Mouse (Mus musculus): Measurements from ENCODE around the gene Itgb5. TPM values are rescaled to one million over a fixed set of nuclear protein-coding genes. Genes with fewer than 3 reads are reported as not detected.

Itgb5 gene
- polyA plus RNA-seq, 1 experiment from 2014 or later = 120 TPM

DNA sequence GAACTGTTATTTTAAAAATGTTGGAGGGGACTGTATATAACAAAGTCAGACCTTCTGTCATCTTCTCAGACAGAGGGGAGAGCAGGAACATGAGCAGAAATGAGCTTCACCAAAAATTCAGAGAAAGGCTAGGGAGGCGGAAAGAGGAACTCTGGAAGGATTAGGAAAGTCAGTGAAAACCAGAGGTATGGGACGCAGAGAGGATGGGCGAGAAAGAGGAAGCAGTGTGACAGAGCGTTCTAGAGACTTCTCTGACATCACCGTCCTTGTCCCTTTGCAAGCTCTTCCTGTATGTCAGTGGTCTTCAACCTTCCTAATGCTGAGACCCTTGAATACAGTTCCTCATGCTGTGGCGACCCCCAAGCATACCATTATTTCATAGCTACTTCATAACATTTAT, 155.9 kb downstream of the Itgb5 start:
- Histone ChIP-seq H3K9ac (no peak overlapping the region), H3K4me1 (no peaks in the 10 kb centered on the region), H3K4me3 (no peak overlapping the region), H3K4me2 (replicated peaks) (no peak overlapping the region), H3K36me3 (no peaks in the 10 kb centered on the region), H3K9me3 (no peaks in the 10 kb centered on the region), H3K27ac (no peak overlapping the region), H3K27me3 (no peaks in the 10 kb centered on the region)
- no peak for ATAC-seq (ENCODE audit: insufficient number of reproducible peaks, insufficient read depth, low FRiP score, low TSS enrichment)
- 91% methylated on average over 6 of the region's 6 CpGs for WGBS

DNA sequence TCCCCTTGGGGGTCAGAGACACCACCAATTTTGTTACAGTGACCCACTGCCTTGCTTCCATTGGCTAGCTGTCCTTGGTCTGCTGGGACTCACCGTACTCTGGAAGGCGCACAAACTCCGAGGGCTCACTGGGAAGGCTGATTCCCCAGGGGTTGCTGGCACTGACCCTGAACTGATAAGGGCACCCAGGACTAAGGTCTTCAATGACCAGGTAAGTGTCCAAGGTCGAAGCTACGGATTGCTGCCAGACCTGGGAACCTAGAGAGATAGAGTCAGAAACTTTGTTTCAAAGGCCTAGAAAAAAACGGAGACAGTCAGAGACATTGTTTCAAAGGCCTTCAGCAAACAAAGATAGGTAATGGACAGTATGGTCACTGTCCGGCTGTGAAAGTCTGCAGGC, 157.5 kb downstream of the Itgb5 start:
- Histone ChIP-seq H3K9ac (no peak overlapping the region), H3K36me3 (no peaks in the 10 kb centered on the region), H3K9me3 (no peaks in the 10 kb centered on the region), H3K27ac (no peak overlapping the region), H3K27me3 (no peaks in the 10 kb centered on the region), H3K4me2 (replicated peaks) (no peak overlapping the region), H3K4me3 (no peak overlapping the region), H3K4me1 (no peaks in the 10 kb centered on the region)
- WGBS = 83% methylated on average over 7 of the region's 7 CpGs
- no peak for ATAC-seq (ENCODE audit: insufficient number of reproducible peaks, insufficient read depth, low FRiP score, low TSS enrichment)

DNA sequence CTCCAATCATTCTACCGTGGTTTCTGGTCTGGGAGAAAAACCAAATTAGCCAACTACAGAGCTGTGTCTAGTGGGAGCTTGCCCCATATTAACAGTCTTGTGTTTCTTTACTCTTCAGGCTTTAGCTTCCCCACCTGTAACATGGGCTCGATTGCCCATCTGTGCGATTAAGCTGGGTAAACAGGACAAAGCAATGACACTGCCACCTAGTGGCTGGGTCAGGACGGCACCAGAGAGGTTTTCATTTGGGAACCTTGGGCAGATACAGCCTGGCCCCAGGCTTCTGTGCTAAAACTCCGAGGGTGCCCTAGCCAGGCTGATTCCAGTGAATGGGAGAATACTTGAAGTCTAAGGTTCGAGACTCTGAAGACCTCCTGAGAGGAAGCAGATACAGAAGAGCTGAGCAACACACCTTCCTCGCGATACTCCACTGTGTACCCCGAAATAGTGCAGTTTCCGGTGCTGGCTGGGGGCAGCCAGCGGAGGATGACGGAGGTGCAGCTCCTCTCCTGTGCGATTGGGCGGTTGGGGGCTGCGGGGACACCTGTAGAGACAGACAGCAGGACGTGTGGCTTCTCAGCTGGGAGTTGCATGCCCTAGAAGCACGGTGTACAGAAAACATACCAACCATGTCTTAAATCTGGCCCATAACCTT, 159.0 kb downstream of the Itgb5 start:
- no peaks in the 10 kb centered on the region for H3K9me3 ChIP-seq
- no peaks in the 10 kb centered on the region for H3K4me1 ChIP-seq
- ATAC-seq (ENCODE audit: insufficient number of reproducible peaks, insufficient read depth, low FRiP score, low TSS enrichment) = no peak
- H3K36me3 ChIP-seq = no peaks in the 10 kb centered on the region
- no peak overlapping the region for H3K4me2 ChIP-seq (replicated peaks)
- H3K4me3 ChIP-seq = no peak overlapping the region
- H3K27me3 ChIP-seq = no peaks in the 10 kb centered on the region
- H3K9ac ChIP-seq = no peak overlapping the region
- H3K27ac ChIP-seq = no peak overlapping the region
- WGBS = 60% methylated on average over 17 of the region's 17 CpGs

DNA sequence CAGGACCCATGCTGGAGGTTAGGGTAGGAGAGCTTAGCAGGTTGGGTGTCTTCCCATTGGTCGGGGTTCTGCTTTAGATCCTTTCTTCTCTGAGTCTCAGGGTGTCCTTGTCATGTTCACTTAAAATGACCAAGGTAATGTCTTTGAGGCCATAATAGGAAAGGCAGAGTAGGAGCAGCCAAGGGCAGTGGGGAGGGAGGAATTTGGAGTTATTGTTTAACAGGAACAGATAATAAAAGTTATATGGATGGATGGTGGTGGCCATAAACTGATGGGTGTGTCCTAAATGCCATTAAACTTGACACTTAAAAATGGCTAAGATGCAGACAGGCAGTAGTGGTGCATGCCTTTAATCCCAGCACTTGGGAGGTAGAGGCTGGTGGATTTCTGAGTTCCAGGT, 159.6 kb downstream of the Itgb5 start:
- no peak for ATAC-seq (ENCODE audit: insufficient number of reproducible peaks, insufficient read depth, low FRiP score, low TSS enrichment)
- 95% methylated on average over 1 of the region's 1 CpGs for WGBS
- Histone ChIP-seq H3K36me3 (no peaks in the 10 kb centered on the region), H3K4me2 (replicated peaks) (no peak overlapping the region), H3K27ac (no peak overlapping the region), H3K9ac (no peak overlapping the region), H3K27me3 (no peaks in the 10 kb centered on the region), H3K9me3 (no peaks in the 10 kb centered on the region), H3K4me3 (no peak overlapping the region), H3K4me1 (no peaks in the 10 kb centered on the region)

DNA sequence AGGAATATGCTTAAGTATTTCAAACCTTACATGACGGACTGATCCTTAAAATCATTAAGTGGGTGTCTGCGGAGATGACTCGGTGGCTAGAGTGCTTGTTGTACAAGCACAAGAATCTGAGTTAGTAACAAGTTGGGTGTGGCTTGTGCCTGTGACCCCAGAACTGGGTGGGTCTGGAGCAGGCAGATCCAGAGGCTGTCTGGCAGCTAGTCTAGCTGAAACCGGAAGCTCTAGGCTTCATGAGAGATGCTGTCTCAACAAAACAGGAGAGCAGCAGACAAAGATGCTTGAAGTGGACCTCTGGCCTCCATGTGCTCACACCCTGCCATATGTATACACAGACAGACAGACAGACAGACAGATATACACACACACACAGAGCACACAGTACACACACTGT, 161.2 kb downstream of the Itgb5 start:
- H3K27me3 ChIP-seq = no peaks in the 10 kb centered on the region
- H3K36me3 ChIP-seq = no peaks in the 10 kb centered on the region
- H3K4me3 ChIP-seq = no peak overlapping the region
- H3K9me3 ChIP-seq = no peaks in the 10 kb centered on the region
- H3K9ac ChIP-seq = peak overlapping the region; percentile 34; the same call in 1 of the 2 replicates
- H3K27ac ChIP-seq = no peak overlapping the region
- 77% methylated on average over 4 of the region's 4 CpGs for WGBS
- ATAC-seq (ENCODE audit: insufficient number of reproducible peaks, insufficient read depth, low FRiP score, low TSS enrichment) = no peak
- no peaks in the 10 kb centered on the region for H3K4me1 ChIP-seq
- no peak overlapping the region for H3K4me2 ChIP-seq (replicated peaks)

DNA sequence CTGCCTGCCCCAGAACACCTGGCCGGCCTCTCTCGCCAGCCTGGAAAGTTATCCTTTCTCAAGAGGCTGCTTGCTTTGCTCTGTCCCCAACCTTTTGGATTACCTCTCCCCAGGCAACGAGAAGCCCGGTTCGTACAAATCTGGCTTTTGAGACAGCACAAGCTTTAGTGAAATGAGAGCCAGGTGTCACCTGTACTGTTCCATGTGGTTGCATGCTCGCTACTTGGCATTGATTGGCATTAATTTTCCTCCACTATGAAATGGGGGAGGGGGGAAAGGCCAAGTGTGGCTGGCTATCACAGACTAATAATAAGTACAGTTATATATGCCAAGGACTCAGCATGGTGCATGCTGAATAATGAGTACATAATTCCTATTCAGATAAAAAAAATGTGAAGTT, 164.9 kb downstream of the Itgb5 start:
- Histone ChIP-seq H3K27ac (no peak overlapping the region), H3K36me3 (no peaks in the 10 kb centered on the region), H3K4me3 (no peak overlapping the region), H3K27me3 (no peaks in the 10 kb centered on the region), H3K9ac (no peak overlapping the region), H3K9me3 (no peaks in the 10 kb centered on the region), H3K4me2 (replicated peaks) (no peak overlapping the region), H3K4me1 (no peaks in the 10 kb centered on the region)
- no peak for ATAC-seq (ENCODE audit: insufficient number of reproducible peaks, insufficient read depth, low FRiP score, low TSS enrichment)
- 64% methylated on average over 6 of the region's 6 CpGs for WGBS

DNA sequence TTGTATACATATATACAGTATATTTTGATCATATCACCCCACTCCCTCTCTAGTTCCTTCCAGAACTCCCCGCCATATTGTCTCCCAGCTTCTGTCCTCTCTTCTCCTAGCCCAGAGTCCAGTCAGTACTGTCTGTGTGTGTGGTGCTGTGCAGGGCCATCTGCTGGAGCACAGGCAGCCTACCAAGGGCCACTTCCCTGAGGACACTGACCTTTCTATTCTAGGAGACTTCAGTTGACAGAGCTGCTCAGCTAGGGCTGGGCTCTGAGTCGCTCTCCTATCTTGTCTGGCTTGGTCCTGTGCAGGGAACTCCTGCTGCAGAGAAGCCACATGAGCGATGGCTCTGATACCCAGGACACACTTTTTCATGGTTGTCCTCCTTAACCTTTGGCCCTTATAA, 166.0 kb downstream of the Itgb5 start:
- no peaks in the 10 kb centered on the region for H3K9me3 ChIP-seq
- H3K27me3 ChIP-seq = no peaks in the 10 kb centered on the region
- no peaks in the 10 kb centered on the region for H3K4me1 ChIP-seq
- no peak overlapping the region for H3K27ac ChIP-seq
- no peak overlapping the region for H3K4me3 ChIP-seq
- no peak overlapping the region for H3K9ac ChIP-seq
- no peak for ATAC-seq (ENCODE audit: insufficient number of reproducible peaks, insufficient read depth, low FRiP score, low TSS enrichment)
- no peaks in the 10 kb centered on the region for H3K36me3 ChIP-seq
- WGBS = 71% methylated on average over 3 of the region's 3 CpGs
- no peak overlapping the region for H3K4me2 ChIP-seq (replicated peaks)

- H3K36me3 ChIP-seq = no peaks in the 10 kb centered on the region
- H3K9ac ChIP-seq = no peak overlapping the region
- no peaks in the 10 kb centered on the region for H3K4me1 ChIP-seq
- H3K27ac ChIP-seq = no peak overlapping the region
- ATAC-seq (ENCODE audit: insufficient number of reproducible peaks, insufficient read depth, low FRiP score, low TSS enrichment) = no peak
- no peak overlapping the region for H3K4me2 ChIP-seq (replicated peaks)
- no peak overlapping the region for H3K4me3 ChIP-seq
- H3K9me3 ChIP-seq = no peaks in the 10 kb centered on the region
- WGBS = 8% methylated on average over 5 of the region's 5 CpGs
- no peaks in the 10 kb centered on the region for H3K27me3 ChIP-seq
These were observed 166.6 kb downstream of the Itgb5 start for GRCm38 (mm10) chr16:33996030-33996429.

- H3K4me2 ChIP-seq (replicated peaks) = no peak overlapping the region
- no peaks in the 10 kb centered on the region for H3K9me3 ChIP-seq
- no peak overlapping the region for H3K9ac ChIP-seq
- H3K27ac ChIP-seq = no peak overlapping the region
- no peak for ATAC-seq (ENCODE audit: insufficient number of reproducible peaks, insufficient read depth, low FRiP score, low TSS enrichment)
- peaks cover 8% of the 10 kb centered on the region; the same call in 1 of the 2 replicates for H3K4me1 ChIP-seq
- 78% methylated on average over 6 of the region's 6 CpGs for WGBS
- no peak overlapping the region for H3K4me3 ChIP-seq
- no peaks in the 10 kb centered on the region for H3K27me3 ChIP-seq
- H3K36me3 ChIP-seq = no peaks in the 10 kb centered on the region
These were observed 168.5 kb downstream of the Itgb5 start for GRCm38 (mm10) chr16:33998011-33998410.

Other genes with a start within 250 kb of the Itgb5 start
- gene Heg1, start 145.3 kb upstream of the Itgb5 start, polyA plus RNA-seq (2016; fragmentation: Nextera tagmentation; extraction: Ambion mirVana) = 16.7 and 17.9 TPM in 2 replicates
- 0.17 and 0.19 TPM in 2 replicates for gene Muc13, start 35.6 kb upstream of the Itgb5 start, polyA plus RNA-seq (2016; fragmentation: Nextera tagmentation; extraction: Ambion mirVana)
- gene Umps, start 137.4 kb downstream of the Itgb5 start, polyA plus RNA-seq (2016; fragmentation: Nextera tagmentation; extraction: Ambion mirVana) = 62.6 and 63.6 TPM in 2 replicates